Mouse (Mus musculus): ENCODE measurements around the gene Plppr2. TPM values are rescaled to one million over a fixed set of nuclear protein-coding genes. Genes with fewer than 3 reads are reported as not detected.
A peak's percentile ranks its signal among the peaks of the same experiment; 100 is the strongest.

Gene Plppr2
- polyA plus RNA-seq (2015; fragmentation: Nextera tagmentation; extraction: Ambion mirVana): 2.2 and 3.3 TPM in 2 replicates

- H3K27ac ChIP-seq (ENCODE audit: low read length): no peak within 1 kb of the TSS
- WGBS: 1% methylated on average over 39 of the region's 43 CpGs
- H3K27me3 ChIP-seq (replicated peaks; ENCODE audit: insufficient read depth, low read length): no peaks in the 10 kb centered on the region
- DNase-seq (ENCODE audit: low spot score) (peak; percentile 99), ATAC-seq (peak; percentile 99)
- 0 out of 2 replicates have a peak within 1 kb of the TSS, but pooled peaks have one; percentile 23 for H3K9ac ChIP-seq (replicated peaks; ENCODE audit: low read depth)
- no peaks in the 10 kb centered on the region for H3K9me3 ChIP-seq (ENCODE audit: low read length)
- no peaks in the 10 kb centered on the region; the same call in 1 of the 2 replicates for H3K4me1 ChIP-seq (ENCODE audit: insufficient read depth, low read depth, low read length)
- H3K4me2 ChIP-seq (replicated peaks; ENCODE audit: low read depth, low read length): peak within 1 kb of the TSS; percentile 71
- TF ChIP-seq CTCF (IDR thresholded peaks at IDR 0.05) (peak; percentile 13; the same call in 1 of the 2 replicates), EP300 (IDR thresholded peaks at IDR 0.05) (no peak)
- peak within 1 kb of the TSS; percentile 43 for H3K4me3 ChIP-seq (ENCODE audit: low read depth, low read length)
- no peaks in the 10 kb centered on the region for H3K36me3 ChIP-seq (ENCODE audit: insufficient read depth, low read length)
Observed at GRCm38 (mm10) chr9:21936692-21937570, at the start of gene Plppr2. Plppr2 (plus strand) TSS chr9:21937033.

- no peaks in the 10 kb centered on the region for H3K27me3 ChIP-seq (replicated peaks; ENCODE audit: insufficient read depth, low read length)
- H3K4me2 ChIP-seq (replicated peaks; ENCODE audit: low read depth, low read length): no peak overlapping the region
- H3K9ac ChIP-seq (replicated peaks; ENCODE audit: low read depth): no peak overlapping the region
- no peaks in the 10 kb centered on the region for H3K9me3 ChIP-seq (ENCODE audit: low read length)
- TF ChIP-seq EP300 (IDR thresholded peaks at IDR 0.05) (no peak), CTCF (IDR thresholded peaks at IDR 0.05) (peak; percentile 61)
- DNase-seq (ENCODE audit: low spot score): no peak
- H3K36me3 ChIP-seq (ENCODE audit: insufficient read depth, low read length): no peaks in the 10 kb centered on the region
- 57% methylated on average over 3 of the region's 3 CpGs for WGBS
- H3K27ac ChIP-seq (ENCODE audit: low read length): no peak overlapping the region
- no peaks in the 10 kb centered on the region for H3K4me1 ChIP-seq (ENCODE audit: insufficient read depth, low read depth, low read length)
- H3K4me3 ChIP-seq (ENCODE audit: low read depth, low read length): no peak overlapping the region
- no peak for ATAC-seq
Observed at GRCm38 (mm10) chr9:21889229-21889628, 47.6 kb upstream of the Plppr2 start.

- no peaks in the 10 kb centered on the region for H3K4me1 ChIP-seq (ENCODE audit: insufficient read depth, low read depth, low read length)
- DNase-seq (ENCODE audit: low spot score) (peak; percentile 93), ATAC-seq (peak; percentile 89)
- H3K4me2 ChIP-seq (replicated peaks; ENCODE audit: low read depth, low read length): peak overlapping the region; percentile 40
- no peaks in the 10 kb centered on the region for H3K9me3 ChIP-seq (ENCODE audit: low read length)
- no peak overlapping the region for H3K9ac ChIP-seq (replicated peaks; ENCODE audit: low read depth)
- WGBS: 10% methylated on average over 10 of the region's 10 CpGs
- TF ChIP-seq CTCF (IDR thresholded peaks at IDR 0.05) (peak; percentile 55), EP300 (IDR thresholded peaks at IDR 0.05) (0 out of 2 replicates have a peak, but pooled peaks have one; percentile 28)
- H3K36me3 ChIP-seq (ENCODE audit: insufficient read depth, low read length): no peaks in the 10 kb centered on the region
- no peak overlapping the region for H3K27ac ChIP-seq (ENCODE audit: low read length)
- H3K4me3 ChIP-seq (ENCODE audit: low read depth, low read length): peak overlapping the region; percentile 26
- no peaks in the 10 kb centered on the region for H3K27me3 ChIP-seq (replicated peaks; ENCODE audit: insufficient read depth, low read length)
Observed at GRCm38 (mm10) chr9:21901223-21901820, 35.5 kb upstream of the Plppr2 start.

- Histone ChIP-seq H3K27ac (ENCODE audit: low read length) (no peak overlapping the region), H3K36me3 (ENCODE audit: insufficient read depth, low read length) (no peaks in the 10 kb centered on the region), H3K27me3 (replicated peaks; ENCODE audit: insufficient read depth, low read length) (no peaks in the 10 kb centered on the region), H3K9ac (replicated peaks; ENCODE audit: low read depth) (no peak overlapping the region), H3K4me2 (replicated peaks; ENCODE audit: low read depth, low read length) (no peak overlapping the region), H3K4me3 (ENCODE audit: low read depth, low read length) (no peak overlapping the region), H3K9me3 (ENCODE audit: low read length) (no peaks in the 10 kb centered on the region), H3K4me1 (ENCODE audit: insufficient read depth, low read depth, low read length) (no peaks in the 10 kb centered on the region)
- ATAC-seq (no peak), DNase-seq (ENCODE audit: low spot score) (no peak)
- TF ChIP-seq CTCF (IDR thresholded peaks at IDR 0.05): no peak
- no peak for TF ChIP-seq EP300 (IDR thresholded peaks at IDR 0.05)
- WGBS: 84% methylated on average over 4 of the region's 4 CpGs
Observed at GRCm38 (mm10) chr9:21904031-21904430, 32.8 kb upstream of the Plppr2 start.

- no peaks in the 10 kb centered on the region for H3K9me3 ChIP-seq (ENCODE audit: low read length)
- no peaks in the 10 kb centered on the region for H3K4me1 ChIP-seq (ENCODE audit: insufficient read depth, low read depth, low read length)
- H3K9ac ChIP-seq (replicated peaks; ENCODE audit: low read depth): no peak overlapping the region
- H3K36me3 ChIP-seq (ENCODE audit: insufficient read depth, low read length): no peaks in the 10 kb centered on the region
- H3K27me3 ChIP-seq (replicated peaks; ENCODE audit: insufficient read depth, low read length): no peaks in the 10 kb centered on the region
- no peak overlapping the region for H3K4me2 ChIP-seq (replicated peaks; ENCODE audit: low read depth, low read length)
- no peak overlapping the region for H3K4me3 ChIP-seq (ENCODE audit: low read depth, low read length)
- DNase-seq (ENCODE audit: low spot score) (no peak), ATAC-seq (no peak)
- H3K27ac ChIP-seq (ENCODE audit: low read length): no peak overlapping the region
- WGBS: 67% methylated on average over 11 of the region's 11 CpGs
- no peak for TF ChIP-seq CTCF (IDR thresholded peaks at IDR 0.05)
- TF ChIP-seq EP300 (IDR thresholded peaks at IDR 0.05): no peak
Observed at GRCm38 (mm10) chr9:21908216-21908615, 28.6 kb upstream of the Plppr2 start.

- Histone ChIP-seq H3K4me1 (ENCODE audit: insufficient read depth, low read depth, low read length) (no peaks in the 10 kb centered on the region), H3K4me2 (replicated peaks; ENCODE audit: low read depth, low read length) (no peak overlapping the region), H3K9ac (replicated peaks; ENCODE audit: low read depth) (no peak overlapping the region), H3K9me3 (ENCODE audit: low read length) (no peaks in the 10 kb centered on the region), H3K4me3 (ENCODE audit: low read depth, low read length) (no peak overlapping the region), H3K27me3 (replicated peaks; ENCODE audit: insufficient read depth, low read length) (no peaks in the 10 kb centered on the region), H3K36me3 (ENCODE audit: insufficient read depth, low read length) (no peaks in the 10 kb centered on the region), H3K27ac (ENCODE audit: low read length) (no peak overlapping the region)
- ATAC-seq: peak; percentile 25; the same call in 1 of the 2 replicates
- DNase-seq (ENCODE audit: low spot score): peak; percentile 29
- TF ChIP-seq CTCF (IDR thresholded peaks at IDR 0.05) (no peak), EP300 (IDR thresholded peaks at IDR 0.05) (no peak)
- 60% methylated on average over 10 of the region's 10 CpGs for WGBS
Observed at GRCm38 (mm10) chr9:21909474-21910223, 27.2 kb upstream of the Plppr2 start.
